Mouse (Mus musculus) cerebellum, adult 2 months (tissue): ENCODE results near the gene Atxn7l1.

ENCODE experiments used
- CTCF ChIP-seq: fragments of 200-500 bp; IDR thresholded peaks from 2 replicates; pipeline ENCODE4 v1.5.1; 2011; ENCODE audit warnings: low read depth, mild to moderate bottlenecking, control low read depth, low read length, moderate library complexity, borderline replicate concordance; ENCODE audit not compliant: insufficient read depth
- POLR2A ChIP-seq: fragments of 200-500 bp; IDR thresholded peaks from 2 replicates; pipeline ENCODE4 v1.6.1; 2011; ENCODE audit warnings: low read length, control low read depth, borderline replicate concordance; ENCODE audit not compliant: insufficient read depth

- TF ChIP-seq CTCF: no peak
- no peak for TF ChIP-seq POLR2A
Observed at GRCm38 (mm10) chr12:33226596-33226995, 79.1 kb downstream of the Atxn7l1 start.
